Mouse (Mus musculus) small intestine, adult 2 months (tissue): ENCODE data around the gene Gnai2.
A peak's percentile ranks its signal among the peaks of the same experiment; 100 is the strongest.

Experiments used
- CTCF ChIP-seq: fragments of 200-500 bp; IDR thresholded peaks from 2 replicates; pipeline ENCODE4 v1.5.1; 2012; ENCODE audit warnings: low read depth, mild to moderate bottlenecking, control low read depth, inconsistent platforms, low read length, moderate library complexity, mixed read lengths; ENCODE audit not compliant: insufficient replicate concordance, insufficient read length; ENCODE audit errors: extremely low read depth
- POLR2A ChIP-seq: fragments of 200-500 bp; IDR thresholded peaks from 2 replicates; pipeline ENCODE4 v1.6.1; 2012; ENCODE audit warnings: low read depth, mild to moderate bottlenecking, control low read depth, inconsistent platforms, low read length, moderate library complexity

DNA sequence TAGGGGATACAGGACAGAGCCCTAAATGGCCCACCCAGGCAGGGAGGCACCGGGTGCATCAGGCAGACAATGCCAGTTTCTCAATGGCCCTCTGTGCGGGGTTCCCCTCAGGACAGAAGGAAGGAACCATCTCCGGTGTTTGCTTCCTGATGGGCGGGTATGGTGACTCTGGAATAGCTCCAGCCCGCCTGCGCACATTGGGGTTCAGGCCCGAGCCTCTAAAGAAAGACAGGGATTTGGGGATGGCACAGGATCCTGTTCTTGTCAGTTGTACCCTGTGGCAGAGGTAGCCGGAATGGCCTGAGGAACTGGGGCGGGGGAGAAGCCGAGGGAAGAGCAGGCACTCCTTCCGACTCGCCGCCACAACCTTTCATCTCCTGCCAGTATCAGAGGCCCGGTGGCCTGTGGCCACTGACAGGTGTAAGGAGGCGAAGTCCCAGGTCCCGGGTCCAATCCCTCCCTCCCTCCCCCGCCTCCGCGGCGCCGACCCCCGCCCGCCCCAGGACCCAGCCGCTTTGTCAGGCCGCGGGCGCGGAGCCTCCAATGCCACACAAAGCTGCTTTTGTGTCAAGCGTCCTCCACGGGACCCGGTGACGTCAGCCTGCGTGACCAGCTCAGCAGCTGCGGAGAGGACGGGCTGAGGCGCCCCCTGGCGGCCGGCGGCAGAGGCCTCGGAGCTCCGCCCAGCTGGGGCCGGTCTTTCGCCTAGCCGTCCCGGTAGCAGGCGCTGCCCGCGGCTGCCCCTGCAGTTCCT is 22.8 kb downstream of the Gnai2 start:
- TF ChIP-seq POLR2A (peak; percentile 66; the same call in 1 of the 2 replicates), CTCF (peak; percentile 94)
